Mouse (Mus musculus) induced T-regulatory cell, adult 2 months (primary cell): ENCODE measurements at regions not wholly inside any gene's neighbourhood (a gene's known extent, or its start where the extent isn't known, plus 50 kb on each side); places are given as distances from the start of the nearest gene placed in this dataset.
"Not testable (repeated sequence)": the region's sequence is repeated elsewhere in the genome, so short reads cannot be mapped to it uniquely, and the experiment has no call there.

Source experiments
- DNase-seq: peaks from one replicate; pipeline ENCODE4 v3.0.0-alpha.2; 2012; ENCODE audit warnings: low read depth

DNA sequence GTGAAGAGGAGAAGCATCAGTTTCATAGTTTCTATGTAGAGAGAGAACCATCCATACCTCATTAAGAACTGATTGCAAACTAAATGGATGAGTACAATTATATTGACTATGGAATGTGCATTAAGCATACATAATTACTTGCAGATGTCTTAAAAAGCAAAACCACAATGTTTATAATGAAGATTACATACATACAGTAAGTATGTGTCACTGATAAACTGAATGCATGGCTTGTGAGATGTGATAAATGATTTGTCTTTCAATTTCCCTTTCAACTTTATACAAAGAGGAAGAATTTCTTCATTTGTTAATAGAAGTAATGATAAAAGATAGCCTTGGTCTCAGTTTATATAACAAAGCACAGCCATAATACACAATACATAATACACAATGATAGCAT, 1939.3 kb downstream of the 9330182O14Rik start:
- DNase-seq = no peak

DNA sequence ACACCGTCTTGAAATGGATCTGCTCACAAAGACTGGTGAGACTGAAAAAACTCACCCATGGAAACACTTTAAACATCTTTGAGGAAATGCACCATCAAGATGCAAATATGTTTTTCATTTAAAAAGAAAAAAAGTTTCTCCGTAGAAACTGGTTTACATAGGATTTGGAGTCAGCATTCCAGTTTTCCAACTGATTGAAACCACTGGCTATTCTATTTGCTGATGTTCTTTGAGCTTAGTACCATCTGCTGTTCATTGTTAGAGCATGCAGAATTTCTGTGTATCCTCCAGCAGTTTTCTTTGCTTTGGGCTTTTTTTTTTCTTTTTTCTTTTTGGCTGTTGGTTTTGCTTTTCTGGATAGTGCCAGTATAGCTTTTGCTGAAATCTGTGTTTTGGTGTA, 1948.3 kb downstream of the 9330182O14Rik start:
- no peak for DNase-seq

DNA sequence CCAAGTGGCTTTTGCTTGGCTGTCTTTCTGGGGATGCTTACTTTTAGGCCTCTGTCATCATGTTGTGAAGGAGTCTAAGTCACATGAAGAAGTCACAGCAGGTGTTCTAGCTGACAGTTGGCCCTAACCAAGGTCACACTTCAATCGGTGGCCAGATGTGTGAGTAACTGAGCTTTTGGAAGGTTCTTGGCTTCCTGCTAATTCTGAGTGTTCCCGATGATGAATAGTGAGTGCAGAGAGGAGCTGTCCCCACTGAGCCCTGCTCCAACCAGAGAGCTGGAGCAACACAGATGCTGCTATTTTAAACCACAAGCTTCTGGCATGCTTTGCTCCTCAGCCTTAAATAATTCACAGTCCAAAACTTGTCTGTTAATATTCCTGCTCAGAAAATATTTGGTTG, 1966.6 kb downstream of the 9330182O14Rik start:
- no peak for DNase-seq

DNA sequence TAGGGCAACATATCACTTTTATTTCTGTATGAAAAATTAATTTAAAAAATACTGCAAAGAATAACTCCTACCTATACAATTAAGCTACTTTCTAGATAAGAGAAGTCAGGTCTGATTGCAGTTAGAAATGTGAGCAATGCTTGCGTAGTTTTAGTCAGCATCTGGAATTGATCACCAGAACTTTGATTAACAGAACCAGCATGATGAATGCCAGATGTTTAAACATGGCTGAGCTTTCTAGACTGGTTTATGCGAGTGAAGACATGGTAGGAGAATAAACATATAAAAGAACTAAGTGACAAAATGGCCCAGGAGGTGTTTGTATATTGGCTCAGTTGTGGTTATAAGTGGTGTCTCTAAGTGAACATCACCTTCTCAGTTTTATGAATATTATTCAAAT, 1970.7 kb downstream of the 9330182O14Rik start:
- no peak for DNase-seq

DNA sequence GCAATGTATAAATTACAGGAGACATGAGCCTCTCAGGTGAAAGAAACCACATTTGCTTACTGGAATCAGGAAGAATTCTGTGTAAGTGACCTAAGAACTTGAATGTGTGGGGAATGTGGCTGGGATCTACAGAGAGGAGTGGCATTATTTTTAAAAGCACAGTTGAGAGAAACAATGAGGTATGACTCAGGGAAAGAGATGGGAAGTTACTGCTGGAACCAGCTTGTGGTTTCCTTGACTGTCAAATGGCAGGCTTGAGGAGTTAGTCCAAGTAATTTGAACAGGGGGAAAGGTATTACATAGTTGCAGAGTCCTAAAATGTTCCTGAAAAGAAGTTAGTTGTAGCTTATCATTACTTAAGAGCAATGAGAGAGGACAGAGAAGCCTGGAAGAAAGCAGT, 1972.9 kb downstream of the 9330182O14Rik start:
- DNase-seq = no peak

DNA sequence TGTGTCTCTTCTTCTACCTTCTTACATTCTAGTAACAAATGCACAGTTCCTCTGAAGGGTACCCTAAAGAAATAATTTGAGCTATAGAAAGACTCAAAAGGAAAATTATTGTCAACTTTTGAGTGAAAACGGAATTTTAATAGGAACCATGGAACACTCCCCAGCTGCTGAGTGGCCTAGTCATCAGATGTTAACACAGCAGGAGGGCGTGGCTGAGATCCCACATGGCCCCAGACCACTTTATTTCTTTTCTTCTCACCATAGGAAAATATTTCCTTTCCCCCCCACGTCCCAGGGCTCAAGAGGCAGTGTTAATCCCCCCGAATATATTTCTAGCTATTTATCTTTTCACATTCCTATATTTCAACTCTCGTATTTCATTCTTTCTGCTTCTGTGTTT, 1977.6 kb downstream of the 9330182O14Rik start:
- no peak for DNase-seq

DNA sequence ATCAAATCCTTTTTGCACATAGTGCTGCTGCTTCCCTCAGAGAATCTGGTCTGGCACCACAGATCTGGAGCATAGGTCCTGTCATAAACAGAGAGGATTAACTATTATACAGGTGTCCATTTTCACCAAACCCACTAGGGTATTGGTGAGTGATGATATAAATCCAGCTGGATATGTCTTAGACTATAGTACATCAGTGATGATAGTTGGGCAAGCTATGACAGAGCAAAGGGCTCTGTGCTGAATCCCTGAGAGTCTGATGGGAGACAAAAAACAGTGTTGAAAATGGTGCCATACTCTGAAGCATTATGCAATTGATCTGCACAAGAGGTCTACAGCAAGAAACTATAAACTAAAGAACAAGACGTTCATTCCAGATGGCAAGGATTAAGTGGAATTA, 1993.3 kb downstream of the 9330182O14Rik start:
- no peak for DNase-seq

DNA sequence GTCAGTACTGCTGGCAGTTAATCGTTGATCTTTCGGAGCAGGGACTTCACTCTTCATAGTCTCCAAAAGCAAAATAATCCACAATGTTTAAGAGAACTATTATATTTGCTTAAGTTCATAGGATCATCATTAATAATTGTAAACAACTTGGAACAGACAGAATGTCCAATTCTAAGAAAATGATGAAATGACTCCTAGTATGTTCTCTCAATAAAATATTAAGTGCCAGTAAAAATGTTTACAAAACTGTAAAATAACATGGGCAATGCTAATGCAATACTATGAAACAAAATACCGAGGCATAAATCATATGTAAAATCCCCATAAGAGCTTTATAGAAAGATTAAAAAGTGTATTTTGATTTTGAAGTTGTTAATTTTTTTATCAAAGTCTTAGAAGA, 1994.8 kb downstream of the 9330182O14Rik start:
- no peak for DNase-seq

DNA sequence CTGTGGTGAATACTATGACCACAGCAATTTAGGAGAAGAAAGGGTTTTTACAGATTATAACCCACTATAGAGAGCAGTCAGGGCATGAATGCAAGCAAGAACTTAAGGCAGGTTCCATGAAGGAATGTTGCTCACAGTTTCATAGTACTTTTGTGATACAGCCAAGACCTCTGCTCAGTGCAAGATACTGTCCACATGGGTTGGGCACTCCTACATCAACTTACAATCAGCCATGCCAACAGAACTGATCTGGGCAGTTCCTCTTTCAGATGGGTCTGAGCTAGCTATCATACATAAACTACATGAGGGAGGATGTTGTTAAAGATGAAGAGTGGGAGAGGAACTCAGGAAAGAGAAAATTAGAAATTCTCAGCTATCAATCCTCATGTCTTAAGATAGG, 2032.4 kb downstream of the 9330182O14Rik start:
- DNase-seq = no peak

DNA sequence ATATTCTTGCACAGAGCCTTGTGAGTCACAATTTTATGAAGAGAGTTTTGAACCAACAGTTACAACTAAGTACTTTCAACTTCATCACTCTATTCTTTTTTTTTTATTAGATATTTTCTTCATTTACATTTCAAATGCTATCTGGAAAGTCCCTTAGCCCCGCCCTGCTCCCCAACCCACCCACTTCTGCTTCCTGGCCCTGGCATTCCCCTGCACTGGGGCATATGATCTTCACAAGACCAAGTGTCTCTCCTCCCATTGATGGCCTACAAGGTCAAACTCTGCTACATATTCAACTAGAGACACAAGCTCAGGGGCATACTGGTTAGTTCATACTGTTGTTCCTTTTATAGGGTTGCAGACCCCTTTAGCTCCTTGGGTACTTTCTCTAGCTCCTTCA, 2043.6 kb downstream of the 9330182O14Rik start:
- DNase-seq = not testable (repeated sequence)

DNA sequence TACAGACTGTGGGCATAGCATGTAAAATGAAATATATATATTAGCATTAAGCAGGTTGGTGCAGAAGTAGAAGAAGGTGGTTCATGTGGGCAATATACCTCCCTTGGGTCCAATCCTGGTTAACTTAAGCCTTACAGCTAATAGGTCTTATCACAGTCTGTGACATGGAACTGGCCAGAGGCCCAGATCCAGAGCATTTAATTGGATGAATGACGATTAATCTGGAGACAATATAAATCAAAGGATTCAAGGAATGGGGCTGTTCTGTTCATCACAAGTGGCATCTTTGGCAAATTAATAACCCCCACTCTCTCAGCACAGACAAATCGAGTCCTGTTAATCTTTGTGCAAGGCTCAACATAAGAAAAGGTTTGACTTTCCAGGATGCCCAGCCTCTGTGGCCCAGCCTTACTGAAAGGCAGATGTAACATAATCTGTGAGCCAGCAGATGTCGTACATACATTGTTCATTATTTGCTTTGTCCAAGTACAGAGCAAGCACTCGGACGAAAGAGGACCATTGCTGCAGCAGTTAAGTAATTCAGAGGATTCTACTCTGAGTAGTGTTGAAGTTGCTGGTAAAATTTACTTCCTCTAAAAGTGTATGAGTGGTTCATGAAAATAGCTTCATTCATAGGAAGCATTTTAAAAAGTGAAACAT, 2073.2 kb downstream of the 9330182O14Rik start:
- no peak for DNase-seq

DNA sequence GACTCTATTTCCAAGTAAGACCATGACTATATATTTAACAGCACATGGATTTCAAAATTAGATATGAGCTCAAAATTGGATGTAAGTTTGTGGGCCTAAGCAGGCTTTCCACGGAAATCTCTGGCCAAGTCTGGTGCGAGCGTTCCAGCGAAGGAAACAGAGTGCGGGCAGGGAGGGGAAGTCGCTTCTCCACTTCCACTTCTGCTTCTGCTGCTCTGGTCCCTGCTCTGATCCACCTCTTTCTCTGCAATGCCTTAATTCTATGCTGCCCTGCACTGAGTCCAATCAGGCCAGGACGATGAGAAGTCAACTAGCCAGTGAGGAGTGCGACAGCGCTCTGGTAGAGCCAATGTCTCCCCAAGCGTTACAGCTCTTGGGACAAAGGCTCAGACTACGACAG, 2085.3 kb downstream of the 9330182O14Rik start:
- DNase-seq = no peak

DNA sequence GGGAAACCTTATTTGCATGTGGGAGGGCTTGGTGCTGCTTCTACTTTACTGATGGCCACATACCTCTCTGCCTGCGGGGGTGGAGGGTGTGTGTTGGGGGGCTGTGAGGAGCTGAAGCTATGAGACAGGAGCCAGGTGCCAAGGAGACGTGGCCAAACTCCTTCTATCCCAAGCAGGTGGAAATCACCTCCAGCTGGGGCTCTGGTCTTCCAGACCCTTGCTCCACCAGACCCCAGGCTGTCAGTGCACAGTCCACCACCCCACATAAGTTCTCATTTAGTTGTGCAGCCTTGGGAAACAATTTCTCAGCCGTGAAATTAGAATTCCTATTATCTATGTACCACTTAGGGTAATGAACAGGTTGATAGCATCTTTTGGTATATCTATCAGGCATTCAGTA, 2085.8 kb downstream of the 9330182O14Rik start:
- DNase-seq = no peak

DNA sequence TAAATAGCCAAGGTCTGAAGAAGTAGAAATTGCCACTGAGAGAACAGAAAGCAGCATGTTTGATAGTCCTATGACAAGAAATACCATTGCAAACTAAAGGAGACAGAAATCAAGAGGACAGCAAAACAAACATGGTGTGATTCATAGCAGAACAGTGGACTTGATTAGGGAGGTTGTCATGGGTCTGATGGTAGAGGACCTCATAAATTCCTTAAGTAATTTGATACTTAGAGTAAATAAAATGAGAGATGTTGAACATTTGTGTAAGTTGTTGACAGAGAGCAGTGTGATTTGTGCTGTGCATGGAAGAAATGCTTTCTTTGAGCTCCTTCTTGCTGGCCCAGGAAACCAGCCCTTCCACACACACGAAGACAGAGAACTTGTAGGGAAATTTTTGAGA, 2090.8 kb downstream of the 9330182O14Rik start:
- no peak for DNase-seq

DNA sequence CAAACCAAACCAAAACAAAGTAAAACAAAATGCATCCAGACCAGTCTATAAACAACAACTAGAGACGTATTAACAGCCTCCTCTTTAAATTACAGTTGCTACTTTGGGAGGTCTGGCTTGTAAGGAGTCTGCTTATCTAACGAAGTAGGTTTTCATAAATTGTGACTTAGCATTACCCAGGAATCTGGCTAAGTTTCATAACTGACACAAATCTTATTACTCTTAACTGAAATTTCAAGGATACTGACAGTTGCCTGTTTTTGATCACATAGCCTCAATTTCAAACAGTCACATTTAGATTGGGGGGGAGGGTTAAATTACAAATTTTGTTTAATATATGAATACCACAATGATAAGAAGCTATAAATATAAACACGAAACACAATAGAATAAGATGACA, 2097.5 kb downstream of the 9330182O14Rik start:
- DNase-seq = no peak

DNA sequence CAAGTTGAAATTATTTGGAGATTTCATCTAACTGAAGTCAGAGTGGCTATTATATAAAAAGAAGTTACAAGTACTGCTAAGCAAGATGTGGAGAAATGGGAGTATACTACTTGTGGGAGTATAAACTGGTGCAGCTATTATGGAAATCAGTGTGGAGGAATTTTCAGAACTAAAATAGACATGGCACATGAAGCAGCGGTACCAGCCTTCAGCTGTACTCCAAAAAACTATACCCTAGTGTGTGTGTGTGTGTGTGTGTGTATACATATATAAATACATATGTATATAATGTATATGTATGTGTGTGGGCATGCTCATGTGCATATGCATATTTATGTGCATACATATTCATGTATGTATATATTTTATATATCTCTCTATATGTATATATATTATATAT, 2112.6 kb downstream of the 9330182O14Rik start:
- no peak for DNase-seq

DNA sequence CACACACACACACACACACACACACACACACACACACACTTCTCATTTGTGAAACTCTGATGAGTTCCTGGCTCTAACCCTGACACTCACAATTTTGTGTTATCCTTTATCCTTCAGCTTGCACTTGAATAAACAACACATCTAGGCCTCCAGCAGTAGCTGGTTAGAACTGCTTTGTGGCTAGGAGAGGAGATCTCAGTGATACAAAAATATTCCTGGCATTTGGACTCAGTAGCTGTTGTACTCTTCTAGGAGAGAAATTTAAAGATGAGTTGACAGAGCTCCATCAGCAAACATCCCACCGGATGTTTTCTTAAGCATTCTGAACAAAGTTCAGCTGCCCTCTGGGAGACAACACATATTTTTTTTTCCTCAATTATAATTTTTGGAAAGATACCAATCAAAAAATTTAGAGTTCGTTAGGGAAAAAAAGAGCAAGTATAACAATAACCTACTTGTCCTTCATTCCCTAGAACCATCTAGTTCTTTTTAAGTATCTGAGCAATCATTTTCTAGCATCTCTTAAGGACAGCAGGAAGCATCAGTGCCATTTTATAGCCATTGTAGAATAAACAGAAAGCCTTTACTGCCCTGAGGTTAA, 2118.7 kb downstream of the 9330182O14Rik start:
- no peak for DNase-seq

DNA sequence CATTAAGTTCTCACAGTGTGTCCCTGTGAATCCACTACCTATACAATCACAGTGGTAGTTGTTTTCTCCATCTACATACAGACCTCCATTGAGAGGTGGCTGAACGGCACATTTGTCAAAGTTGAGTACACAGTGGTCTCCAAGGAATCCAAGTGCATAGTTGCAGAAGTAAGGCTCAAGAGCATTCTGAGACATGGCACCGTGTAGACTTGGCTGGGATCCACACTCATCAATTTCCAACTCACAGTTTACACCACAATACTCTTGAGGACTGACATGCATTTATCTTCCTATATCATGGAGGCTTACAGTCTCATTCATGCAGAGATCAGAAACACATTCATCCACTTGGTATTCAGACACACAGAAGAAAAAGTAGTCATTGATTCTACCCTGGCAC, 2122.2 kb downstream of the 9330182O14Rik start:
- DNase-seq = no peak

DNA sequence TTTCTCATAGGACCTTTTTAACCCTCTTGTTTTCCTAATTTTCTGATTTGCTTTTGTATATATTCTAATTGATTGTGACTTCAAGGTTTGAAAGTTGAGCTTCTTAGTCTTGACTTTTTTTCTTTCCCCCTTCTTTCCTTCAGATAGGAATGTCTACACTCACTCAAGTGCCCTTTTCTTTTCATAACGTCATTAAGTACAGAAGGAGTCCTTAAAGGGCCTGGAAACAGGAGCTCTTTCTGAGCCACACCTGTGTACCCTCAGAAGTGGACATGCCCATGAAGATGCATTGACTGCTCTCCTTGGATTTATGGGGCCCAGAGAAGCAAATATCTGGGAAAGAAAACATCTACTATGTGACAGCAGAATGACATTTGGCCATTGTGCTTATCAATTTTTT, 2141.0 kb downstream of the 9330182O14Rik start:
- DNase-seq = no peak

DNA sequence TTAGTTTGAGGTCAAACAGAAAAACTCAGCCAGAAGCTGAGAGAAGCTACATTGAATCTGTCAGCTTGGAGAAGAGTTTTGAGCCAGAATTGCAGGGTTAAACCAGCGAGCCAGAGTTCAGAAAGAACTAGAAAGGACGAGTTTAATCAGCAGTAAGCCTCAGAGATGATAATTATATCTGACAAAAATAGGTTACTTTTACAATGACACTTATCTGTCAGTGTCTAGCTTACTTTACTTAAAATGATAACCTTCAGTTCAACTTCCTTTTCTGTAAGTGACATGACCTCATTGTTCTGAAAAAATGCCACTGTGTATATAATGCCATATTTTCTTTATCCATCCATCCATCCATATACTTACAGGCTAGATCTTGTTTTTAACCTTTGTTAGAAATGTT, 2143.1 kb downstream of the 9330182O14Rik start:
- DNase-seq = no peak

DNA sequence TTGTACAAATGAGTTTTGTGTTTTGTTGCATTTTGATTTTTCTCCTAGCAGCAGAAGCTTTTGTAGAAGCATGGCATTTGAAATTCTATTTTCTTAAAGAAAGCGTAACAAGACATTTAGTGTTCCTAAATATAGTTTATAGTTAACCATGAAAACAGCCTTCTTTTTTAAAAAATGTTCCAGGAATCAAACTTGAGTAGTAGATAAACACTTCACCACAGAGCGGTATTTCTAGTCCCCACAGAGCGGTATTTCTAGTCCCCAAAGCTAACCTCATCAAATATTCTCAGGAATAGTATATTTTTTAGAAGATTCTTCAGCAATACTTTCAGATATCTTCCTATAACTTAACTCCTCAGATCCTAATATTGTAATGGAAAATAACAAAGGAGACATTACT, 2146.6 kb downstream of the 9330182O14Rik start:
- no peak for DNase-seq

DNA sequence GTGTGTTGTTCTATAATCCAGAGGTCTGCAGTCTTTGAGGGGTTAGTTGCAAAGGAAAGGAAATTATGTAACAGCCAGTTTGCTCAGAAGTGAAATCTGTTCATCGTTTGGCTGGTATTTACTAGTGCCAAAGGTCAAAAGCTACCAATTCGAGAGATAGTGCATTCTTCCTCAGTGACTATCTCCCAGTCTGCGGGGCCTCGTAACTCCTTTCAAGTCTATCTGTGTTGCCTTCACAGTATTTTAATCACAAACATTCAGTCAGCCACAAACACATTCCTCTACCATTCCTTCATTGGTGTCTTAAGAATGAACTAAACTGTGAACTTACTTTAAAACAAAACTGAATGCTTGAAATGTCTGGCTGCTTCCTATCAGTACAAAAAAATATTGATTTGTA, 2162.2 kb downstream of the 9330182O14Rik start:
- DNase-seq = no peak

DNA sequence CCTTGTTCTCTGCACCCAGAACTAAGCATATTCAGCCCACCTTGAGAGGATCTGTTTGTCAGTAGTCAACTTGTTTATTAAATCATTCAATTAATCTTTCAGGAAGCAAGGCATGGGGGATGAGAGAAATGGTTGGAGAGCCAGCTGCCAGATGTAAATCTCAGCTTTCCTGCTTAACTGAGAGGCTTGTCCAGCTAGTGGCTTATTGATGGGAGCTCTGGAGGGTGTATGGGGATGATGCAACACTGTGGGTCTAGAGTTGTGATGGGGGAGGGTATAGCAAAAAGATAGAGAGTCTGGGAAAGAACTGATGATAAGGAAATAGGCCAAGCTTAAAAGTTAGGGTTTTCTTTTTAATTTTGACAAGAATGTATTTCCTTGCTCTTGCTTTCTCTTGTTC, 2163.3 kb downstream of the 9330182O14Rik start:
- no peak for DNase-seq

DNA sequence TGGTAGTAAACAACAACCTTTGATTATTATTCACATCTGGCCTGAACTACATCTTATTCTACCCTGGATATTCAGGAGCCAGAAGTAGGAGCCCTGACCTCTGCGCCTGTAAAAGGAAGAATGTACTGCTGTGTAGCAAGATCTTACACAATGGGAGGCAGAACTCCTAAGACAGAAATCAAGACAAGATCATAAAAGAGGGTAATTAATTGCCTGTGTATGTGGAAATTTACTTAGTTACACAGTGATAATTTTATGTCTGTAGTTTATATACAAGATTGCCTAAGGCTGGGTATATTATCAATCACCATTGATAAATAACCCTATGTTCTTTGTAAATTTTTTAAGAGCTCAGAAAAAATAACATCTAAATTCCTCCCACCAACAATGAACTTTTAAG, 2167.8 kb downstream of the 9330182O14Rik start:
- no peak for DNase-seq
